Mouse (Mus musculus) G1E (cell line): ENCODE measurements at regions not wholly inside any gene's neighbourhood (a gene's known extent, or its start where the extent isn't known, plus 50 kb on each side); places are given as distances from the start of the nearest gene placed in this dataset.

Source experiments
- ATAC-seq: 2 replicates; pipeline ENCODE4 v1.8.0; 2016; ENCODE audit warnings: mild to moderate bottlenecking; ENCODE audit not compliant: insufficient number of reproducible peaks, poor library complexity, low FRiP score, severe bottlenecking; ENCODE audit errors: extremely low read depth
- DNase-seq: peaks from one replicate; pipeline ENCODE4 v3.0.0; 2012; ENCODE audit warnings: low spot score
- H3K27me3 ChIP-seq: 2 replicates; pipeline ENCODE4 v1.6.1; 2012; ENCODE audit warnings: mild to moderate bottlenecking, low read length, inconsistent platforms; ENCODE audit not compliant: insufficient read depth
- H3K36me3 ChIP-seq: replicated peaks from 2 replicates; pipeline ENCODE3; 2012; ENCODE audit warnings: mild to moderate bottlenecking, inconsistent platforms
- H3K4me1 ChIP-seq: 2 replicates; pipeline ENCODE4 v1.6.1; 2012; ENCODE audit warnings: low read depth, low read length, inconsistent platforms, mixed read lengths; ENCODE audit not compliant: insufficient read depth
- H3K4me3 ChIP-seq: 2 replicates; pipeline ENCODE4 v1.5.1; 2012; ENCODE audit warnings: low read depth, mild to moderate bottlenecking, inconsistent platforms, low read length, moderate library complexity, mixed read lengths
- H3K9me3 ChIP-seq: replicated peaks from 2 replicates; pipeline ENCODE4 v1.6.1; 2012; ENCODE audit warnings: inconsistent platforms
- CTCF ChIP-seq: IDR thresholded peaks from 2 replicates; pipeline ENCODE4 v1.5.1; 2012; ENCODE audit warnings: low read depth, low read length, inconsistent platforms, mixed read lengths
- GATA1 ChIP-seq: IDR thresholded peaks from 2 replicates; pipeline ENCODE4 v1.6.1; 2012; ENCODE audit warnings: borderline replicate concordance, low read length, inconsistent platforms, mixed read lengths
- GATA2 ChIP-seq: IDR thresholded peaks from 2 replicates; pipeline ENCODE4 v1.6.1; 2012; ENCODE audit warnings: low read depth, low read length, inconsistent platforms, borderline replicate concordance
- POLR2AphosphoS5 ChIP-seq: IDR thresholded peaks from 2 replicates; pipeline ENCODE4 v1.6.1; 2012; ENCODE audit warnings: low read depth, low read length, inconsistent platforms; ENCODE audit not compliant: insufficient replicate concordance
- TAL1 ChIP-seq: conservative IDR thresholded peaks from 2 replicates; pipeline ENCODE4 v1.6.1; 2012; ENCODE audit warnings: low read depth, low read length, inconsistent platforms, mixed read lengths

- ATAC-seq (no peak), DNase-seq (no peak)
- H3K36me3 ChIP-seq: no peaks in the 10 kb centered on the region
- peaks cover 12% of the 10 kb centered on the region; the same call in 1 of the 2 replicates for H3K27me3 ChIP-seq
- peaks cover 4% of the 10 kb centered on the region; the same call in 1 of the 2 replicates for H3K4me1 ChIP-seq
- H3K9me3 ChIP-seq: no peaks in the 10 kb centered on the region
- no peak overlapping the region for H3K4me3 ChIP-seq
- TF ChIP-seq POLR2AphosphoS5: no peak
- TF ChIP-seq GATA2: no peak
- TF ChIP-seq TAL1: no peak
- TF ChIP-seq CTCF: no peak
- no peak for TF ChIP-seq GATA1
These were observed 180.3 kb upstream of the Foxn2 start for GRCm38 (mm10) chr17:88260176-88260575.

- DNase-seq: no peak
- no peak overlapping the region for H3K4me3 ChIP-seq
- H3K4me1 ChIP-seq: peaks cover 3% of the 10 kb centered on the region; the same call in 1 of the 2 replicates
- peaks cover 7% of the 10 kb centered on the region; the same call in 1 of the 2 replicates for H3K27me3 ChIP-seq
- no peak for ATAC-seq
- no peaks in the 10 kb centered on the region for H3K9me3 ChIP-seq
- H3K36me3 ChIP-seq: no peaks in the 10 kb centered on the region
- TF ChIP-seq POLR2AphosphoS5: no peak
- TF ChIP-seq CTCF: no peak
- no peak for TF ChIP-seq GATA1
- TF ChIP-seq GATA2: no peak
- no peak for TF ChIP-seq TAL1
These were observed 179.7 kb upstream of the Foxn2 start for GRCm38 (mm10) chr17:88260826-88261225.

GRCm38 (mm10) chr17:88261556-88261955 is 179.0 kb upstream of the Foxn2 start:
- Histone ChIP-seq H3K27me3 (peaks cover 2% of the 10 kb centered on the region; the same call in 1 of the 2 replicates), H3K4me1 (no peaks in the 10 kb centered on the region), H3K9me3 (0 out of 2 replicates have a peak, but pooled peaks cover 2% of the 10 kb centered on the region), H3K36me3 (no peaks in the 10 kb centered on the region), H3K4me3 (no peak overlapping the region)
- TF ChIP-seq TAL1 (no peak), GATA1 (no peak), POLR2AphosphoS5 (no peak), GATA2 (no peak), CTCF (no peak)
- DNase-seq (no peak), ATAC-seq (no peak)

- no peaks in the 10 kb centered on the region for H3K36me3 ChIP-seq
- H3K4me1 ChIP-seq: no peaks in the 10 kb centered on the region
- DNase-seq: no peak
- H3K9me3 ChIP-seq: peaks cover 3% of the 10 kb centered on the region; the same call in 1 of the 2 replicates
- TF ChIP-seq CTCF (no peak), POLR2AphosphoS5 (no peak)
- no peak overlapping the region for H3K4me3 ChIP-seq
- ATAC-seq: no peak
- H3K27me3 ChIP-seq: no peaks in the 10 kb centered on the region
These were observed 178.0 kb upstream of the Foxn2 start for GRCm38 (mm10) chr17:88262326-88263187.

- Histone ChIP-seq H3K4me1 (no peaks in the 10 kb centered on the region), H3K4me3 (no peak overlapping the region), H3K36me3 (no peaks in the 10 kb centered on the region), H3K9me3 (peaks cover 6% of the 10 kb centered on the region; the same call in 1 of the 2 replicates), H3K27me3 (no peaks in the 10 kb centered on the region)
- no peak for DNase-seq
- ATAC-seq: no peak
- TF ChIP-seq GATA2: no peak
- no peak for TF ChIP-seq GATA1
- TF ChIP-seq TAL1: no peak
- no peak for TF ChIP-seq CTCF
- TF ChIP-seq POLR2AphosphoS5: no peak
These were observed 175.2 kb upstream of the Foxn2 start for GRCm38 (mm10) chr17:88265291-88265690.

GRCm38 (mm10) chr17:88268216-88268615 is 172.3 kb upstream of the Foxn2 start:
- Histone ChIP-seq H3K27me3 (no peaks in the 10 kb centered on the region), H3K4me3 (no peak overlapping the region), H3K36me3 (no peaks in the 10 kb centered on the region), H3K4me1 (no peaks in the 10 kb centered on the region), H3K9me3 (peaks cover 6% of the 10 kb centered on the region; the same call in 1 of the 2 replicates)
- no peak for DNase-seq
- ATAC-seq: no peak
- TF ChIP-seq TAL1 (no peak), POLR2AphosphoS5 (no peak), CTCF (no peak), GATA1 (no peak), GATA2 (no peak)
